Mouse (Mus musculus) gastrocnemius, postnatal 36 days (tissue): Measurements from ENCODE around the gene Rab3gap2. TPM values are rescaled to one million over a fixed set of nuclear protein-coding genes. Genes with fewer than 3 reads are reported as not detected.

ENCODE experiments used
- DNase-seq, 2 experiments: peaks; one replicate each; pipeline ENCODE4 v3.0.0; 2022
- intact Hi-C: fragments of 180-260 bp; cut with DNase I; formaldehyde crosslinking; loops from one replicate; pipeline ENCODE4 v1.15.1; 2025
- long read RNA-seq, 2 experiments: library from polyadenylated mRNA; stranded (forward); transcript quantifications; one replicate each; pipeline ENCODE4 v2.0.0; 2021
- total RNA-seq, 2 experiments: library from RNA; stranded (reverse); gene quantifications; 2 replicates each; pipeline ENCODE4 v1.2.3; 2021

The Rab3gap2 gene
- 10 to 100 TPM; 14.7 to 17.1 TPM for total RNA-seq
- long read RNA-seq, experiment 1, full-length matches to known transcripts, result 3 of 6 reads
- long read RNA-seq, experiment 1, partial matches to known transcripts, result 2 of 6 reads
- long read RNA-seq, experiment 1, other reads (novel, unspliced or antisense), result 1 of 6 reads
- long read RNA-seq, experiment 2, full-length matches to known transcripts, result 4 of 8 reads
- long read RNA-seq, experiment 2, partial matches to known transcripts, result 2 of 8 reads
- long read RNA-seq, experiment 2, other reads (novel, unspliced or antisense), result 2 of 8 reads

- intact Hi-C loops, result no loop called here
- DNase-seq, result peak; percentile 99 to 100
These were observed at the start of gene Rab3gap2 for GRCm38 (mm10) chr1:185203909-185204661. Gene Rab3gap2, plus strand, starts transcription at chr1:185204117.

- DNase-seq, result no peak
- intact Hi-C loops, result no loop called here
These were observed 30.3 kb upstream of the Rab3gap2 start for GRCm38 (mm10) chr1:185173641-185174040.

DNA sequence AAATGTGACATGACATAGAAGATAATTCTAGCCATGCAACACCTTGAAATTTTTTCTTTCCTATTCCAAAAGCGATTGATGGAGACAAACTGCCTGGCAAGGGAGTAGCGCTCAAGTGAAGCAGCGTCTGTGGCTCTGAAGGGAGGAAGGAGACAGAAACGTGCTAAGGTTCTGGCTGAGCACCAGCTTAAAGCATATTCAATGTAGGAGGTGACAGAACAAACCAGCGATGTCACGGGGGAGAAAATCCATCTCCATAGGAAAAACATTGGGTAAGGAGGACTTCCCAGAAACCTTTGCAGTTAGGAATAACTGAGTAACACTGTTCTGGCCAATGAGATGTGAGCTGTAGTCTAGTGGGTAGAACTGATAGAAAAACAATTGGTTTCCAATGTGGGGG is 26.1 kb upstream of the Rab3gap2 start:
- no peak for DNase-seq
- intact Hi-C loops, result no loop called here

- intact Hi-C loops, result no loop called here
- DNase-seq, result peak in 1 of 2 experiments; percentile 34
These were observed 20.2 kb upstream of the Rab3gap2 start for GRCm38 (mm10) chr1:185183591-185184330.

GRCm38 (mm10) chr1:185185556-185185955 is 18.4 kb upstream of the Rab3gap2 start:
- intact Hi-C loops, result no loop called here
- DNase-seq, result no peak

DNA sequence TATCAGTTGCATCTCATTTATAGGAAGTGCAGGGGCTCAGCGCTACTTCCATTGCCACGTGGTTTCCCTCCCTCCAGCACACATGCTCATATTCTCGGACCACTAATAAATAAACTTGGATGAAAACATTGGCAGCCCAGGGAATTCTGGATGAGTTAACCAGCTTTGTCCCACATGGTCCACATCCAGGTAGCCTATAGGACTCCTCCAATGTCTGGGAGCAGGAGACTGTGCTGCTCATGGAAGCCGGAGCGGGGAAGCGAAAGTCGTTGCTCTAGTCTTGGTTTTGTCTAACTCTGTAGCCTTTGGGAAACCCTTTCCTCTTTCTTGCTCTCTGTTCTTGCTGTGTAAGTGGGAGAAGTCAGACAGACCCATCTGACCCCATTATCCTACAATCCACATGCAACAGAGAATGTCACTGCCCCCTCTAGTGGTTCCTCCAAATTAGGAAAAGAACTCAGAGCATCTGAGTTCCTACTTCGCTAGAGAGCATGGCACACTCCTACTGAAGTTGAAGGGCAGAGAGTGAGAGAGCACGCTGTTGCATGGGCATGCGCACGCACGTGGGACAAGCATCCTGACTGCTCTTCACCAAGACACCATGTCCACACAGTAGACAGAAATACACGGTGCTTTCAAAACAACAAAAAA is 16.7 kb upstream of the Rab3gap2 start:
- DNase-seq, result no peak
- intact Hi-C loops, result no loop called here

DNA sequence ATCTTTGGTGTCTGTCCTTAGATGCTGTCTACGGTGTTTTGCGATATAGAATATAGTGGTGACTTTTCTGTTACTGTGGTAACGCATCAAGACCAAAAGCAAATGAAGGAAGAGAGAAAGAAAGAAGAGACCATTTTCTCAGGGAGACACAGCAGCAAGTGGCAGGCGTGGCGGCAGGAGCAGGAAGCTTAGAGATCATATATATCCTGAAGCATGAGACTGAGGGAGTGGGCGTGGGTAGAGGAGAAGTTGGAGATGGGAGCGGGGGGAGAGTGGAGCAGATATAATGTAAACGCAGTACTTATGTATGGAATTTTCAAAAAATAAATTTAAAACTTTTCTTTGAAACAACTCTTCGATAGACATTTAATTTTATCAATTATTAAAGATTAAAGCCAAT is 14.0 kb upstream of the Rab3gap2 start:
- DNase-seq, result no peak
- intact Hi-C loops, result loop anchor here (5.0 to 10.0 kb wide), 2 partner anchors 338 to 365 kb away; no protein-coding TSS in a partner anchor

GRCm38 (mm10) chr1:185192087-185192486 is 11.8 kb upstream of the Rab3gap2 start:
- intact Hi-C loops, result loop anchor here (1.0 to 10.0 kb wide), 3 partner anchors 226 to 367 kb away; no protein-coding TSS in a partner anchor
- no peak for DNase-seq

- intact Hi-C loops, result loop anchor here (5.0 to 10.0 kb wide), 2 partner anchors 341 to 369 kb away; no protein-coding TSS in a partner anchor
- no peak for DNase-seq
These were observed 10.4 kb upstream of the Rab3gap2 start for GRCm38 (mm10) chr1:185193509-185193908.

DNA sequence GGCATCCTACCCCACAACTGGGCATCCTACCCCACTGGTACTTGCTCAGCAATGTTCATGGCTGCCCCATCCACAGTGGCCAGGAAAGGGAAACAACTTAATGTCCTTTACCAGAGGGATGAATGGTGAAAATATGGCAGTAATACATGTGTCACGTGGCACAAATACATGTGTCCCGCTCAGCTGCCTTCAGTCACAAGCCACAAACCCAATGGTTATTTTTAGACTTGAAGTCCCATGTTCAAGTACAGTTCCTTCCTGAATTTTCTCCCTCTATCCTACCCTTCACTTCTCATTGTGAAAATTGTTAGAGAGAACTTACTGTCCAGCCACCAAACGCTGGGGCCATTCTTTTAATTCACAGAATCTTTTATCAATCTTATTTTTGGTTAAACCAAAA is 7.6 kb upstream of the Rab3gap2 start:
- DNase-seq, result no peak
- intact Hi-C loops, result loop anchor here (10.0 kb wide), 1 partner anchor 372 kb away; no protein-coding TSS in a partner anchor

- intact Hi-C loops, result no loop called here
- no peak for DNase-seq
These were observed 3.1 kb upstream of the Rab3gap2 start for GRCm38 (mm10) chr1:185200571-185201395.

DNA sequence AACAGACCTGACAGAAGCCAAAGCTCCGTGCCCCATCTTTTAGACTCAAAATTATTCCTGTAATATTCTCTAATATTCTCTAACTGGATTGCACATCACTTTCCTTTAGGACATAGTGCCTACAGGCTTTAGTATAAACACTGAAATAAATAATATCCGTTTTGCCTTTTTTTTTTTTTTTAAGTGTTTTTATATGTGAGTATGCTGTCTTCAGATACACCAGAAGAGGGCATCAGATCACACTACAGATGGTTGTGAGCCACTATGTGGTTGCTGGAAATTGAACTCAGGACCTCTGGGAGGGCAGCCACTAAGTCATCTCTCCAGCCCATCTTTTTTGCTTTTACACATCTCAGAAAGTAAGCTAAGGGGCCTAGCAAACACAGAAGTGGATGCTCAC is 1.9 kb upstream of the Rab3gap2 start:
- intact Hi-C loops, result no loop called here
- DNase-seq, result no peak

DNA sequence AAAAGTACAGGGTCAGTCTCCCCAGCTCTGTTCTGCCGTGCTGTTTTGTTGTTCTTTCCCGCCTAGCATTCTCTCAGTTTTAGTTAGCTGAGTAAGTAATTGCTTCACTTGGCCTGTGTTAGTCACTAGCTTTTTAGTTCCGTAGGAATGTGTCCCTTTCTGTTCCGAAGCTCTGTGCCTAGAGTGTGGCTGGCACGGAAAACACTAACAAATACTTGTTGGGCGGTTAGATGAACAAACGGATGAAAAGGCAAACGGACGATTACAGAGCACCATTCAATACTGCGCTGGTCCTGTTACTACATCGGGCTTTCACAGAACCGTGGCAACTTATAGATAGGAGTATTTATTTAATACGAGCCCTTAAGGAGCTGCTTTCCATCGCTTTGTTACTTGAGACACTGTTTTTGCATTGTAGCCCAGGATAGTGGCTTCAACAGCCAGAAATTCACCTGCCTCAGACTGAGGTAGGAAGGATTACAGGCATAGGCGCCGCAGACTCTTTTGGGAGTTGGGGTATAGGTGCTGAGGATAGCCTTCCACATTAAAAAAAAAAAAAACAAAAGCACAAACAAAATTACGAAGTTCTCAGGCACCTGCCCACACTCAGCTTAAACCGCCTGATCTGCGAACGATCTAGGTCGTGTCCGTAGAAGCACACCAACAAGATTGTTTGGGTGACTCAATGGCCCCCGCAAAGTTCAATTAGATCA is 565 bp upstream of the Rab3gap2 start:
- intact Hi-C loops, result no loop called here
- no peak for DNase-seq

DNA sequence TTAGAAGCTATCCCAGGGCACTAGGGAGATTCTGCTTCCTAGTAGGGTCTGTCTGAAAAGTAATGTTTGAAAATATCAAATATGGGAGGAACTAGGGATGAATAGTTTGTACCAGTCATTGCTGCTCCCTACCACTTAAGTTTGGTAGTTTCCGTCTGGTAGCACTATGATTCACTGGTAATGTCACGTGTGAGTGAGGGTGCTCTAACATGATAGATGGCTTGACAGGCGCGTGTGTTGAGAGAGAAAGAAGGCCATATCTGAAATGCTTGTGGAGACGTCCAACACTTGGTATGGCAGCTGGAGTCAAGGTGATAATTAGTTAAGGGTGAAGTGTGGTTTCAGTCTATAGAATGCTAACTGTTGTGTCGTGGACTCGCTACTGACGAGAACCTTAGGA is 1.2 kb downstream of the Rab3gap2 start:
- intact Hi-C loops, result no loop called here
- no peak for DNase-seq

GRCm38 (mm10) chr1:185207851-185208595 is 4.1 kb downstream of the Rab3gap2 start:
- DNase-seq, result no peak

DNA sequence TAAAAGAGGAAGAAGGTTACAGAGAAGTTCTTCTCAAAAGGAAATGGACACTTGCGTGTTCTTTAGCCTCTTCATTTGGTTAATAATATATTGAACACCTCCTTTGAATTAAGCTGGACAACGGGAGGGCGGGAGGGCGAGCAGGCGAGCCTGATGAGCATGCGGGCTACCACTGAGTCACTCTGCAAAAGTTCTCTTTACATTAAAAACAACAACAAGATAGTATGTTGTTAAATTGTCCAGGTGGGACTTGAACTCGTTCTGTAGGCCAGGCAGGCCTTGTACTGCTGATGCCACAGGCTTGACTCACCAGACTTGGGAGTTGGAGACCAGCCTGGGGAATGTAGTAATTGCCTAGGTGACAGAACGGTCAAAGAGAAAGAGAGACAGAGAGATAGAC is 4.8 kb downstream of the Rab3gap2 start:
- intact Hi-C loops, result no loop called here
- DNase-seq, result no peak

More at GRCm38 (mm10) chr1:185207851-185208595, 4.1 kb downstream of the Rab3gap2 start:
- intact Hi-C loops, result no loop called here

DNA sequence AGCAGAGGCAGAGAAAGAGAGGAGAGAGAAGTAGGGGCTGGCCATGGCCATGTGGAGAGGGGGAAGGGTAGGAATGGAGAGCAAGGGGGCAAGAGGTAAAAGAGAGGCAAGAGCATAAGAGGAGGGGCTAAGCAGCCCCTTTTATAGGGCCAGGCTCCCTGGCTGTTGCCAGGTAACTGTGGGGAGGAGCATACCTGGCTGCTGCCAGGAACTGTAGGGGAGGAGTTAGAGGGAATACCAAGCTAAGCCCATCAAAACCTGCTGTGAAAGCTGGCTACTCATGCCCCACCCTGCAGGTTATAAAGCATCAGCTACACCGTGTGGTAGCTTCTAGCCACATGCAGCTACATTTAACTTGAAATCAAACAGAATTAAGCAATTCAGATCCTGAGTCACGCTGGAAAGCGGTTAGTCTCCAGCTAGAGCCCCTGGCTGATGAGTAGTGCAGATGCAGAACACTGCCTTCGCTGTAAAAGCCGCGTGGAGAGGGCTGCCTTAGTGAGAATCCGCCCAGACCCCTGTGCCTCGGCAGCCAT is 5.8 kb downstream of the Rab3gap2 start:
- intact Hi-C loops, result no loop called here
- DNase-seq, result no peak

DNA sequence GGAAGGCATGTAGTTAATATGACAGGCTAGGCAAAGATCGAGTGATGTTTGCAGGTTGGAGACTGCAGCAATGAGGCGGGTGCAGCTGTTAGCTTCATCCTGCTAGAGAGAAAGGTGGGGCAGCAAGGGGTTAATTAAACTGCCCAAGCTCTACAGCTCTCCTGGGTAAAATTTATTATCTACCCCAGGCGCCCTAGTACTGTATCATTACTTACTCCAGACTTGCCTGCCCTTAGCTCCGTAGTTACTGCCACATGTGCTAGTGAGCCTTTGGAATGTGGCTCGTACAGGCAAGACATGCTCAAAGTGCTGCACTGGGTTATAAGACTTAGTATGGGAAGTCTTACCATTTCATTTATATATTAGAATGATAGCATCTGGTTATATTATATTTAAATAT is 12.4 kb downstream of the Rab3gap2 start:
- intact Hi-C loops, result no loop called here
- no peak for DNase-seq
